Mouse (Mus musculus) spleen, postnatal 14 days (tissue): ENCODE measurements around the gene Gabbr2.

Source experiments
- DNase-seq, 2 experiments: peaks; one replicate each; pipeline ENCODE4 v3.0.0; 2021 to 2022; ENCODE audit warnings: low spot score in 2 of 2

Gene Gabbr2

DNA sequence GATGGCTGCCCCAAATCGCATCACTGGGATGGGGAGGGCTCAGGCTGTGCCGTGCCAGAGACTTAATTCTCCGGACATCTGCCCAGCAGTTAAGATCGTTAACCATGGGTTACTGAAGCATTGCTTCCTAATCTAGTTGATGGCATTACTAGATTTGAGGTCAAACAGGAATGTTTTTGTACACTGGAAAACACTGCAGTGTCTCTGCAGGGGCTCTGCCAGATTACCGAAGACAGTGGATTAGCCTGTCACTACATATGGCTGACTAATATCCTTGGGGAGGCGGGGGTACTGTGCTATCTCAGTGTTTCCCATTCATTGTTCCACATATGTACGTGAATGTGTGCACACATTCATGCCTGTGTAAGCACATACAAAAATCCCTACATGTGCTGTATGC, 225.3 kb downstream of the Gabbr2 start:
- DNase-seq: no peak

DNA sequence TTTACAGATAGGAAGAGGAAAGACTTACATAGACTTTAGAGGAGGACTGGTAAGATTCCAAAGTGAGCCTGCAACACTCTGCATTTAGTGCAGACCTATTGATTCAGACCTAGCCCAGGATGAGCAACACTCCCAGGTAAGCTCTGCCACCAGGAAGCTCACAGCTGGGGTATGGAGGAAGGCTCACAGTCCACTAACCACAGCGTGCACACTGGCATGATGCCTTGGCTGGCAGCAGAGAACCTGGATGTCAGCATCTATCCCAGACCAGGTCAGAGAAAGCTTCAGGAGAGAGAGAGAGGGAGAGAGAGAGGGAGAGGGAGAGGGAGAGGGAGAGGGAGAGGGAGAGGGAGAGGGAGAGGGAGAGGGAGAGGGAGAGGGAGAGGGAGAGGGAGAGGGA, 231.8 kb downstream of the Gabbr2 start:
- DNase-seq: no peak

DNA sequence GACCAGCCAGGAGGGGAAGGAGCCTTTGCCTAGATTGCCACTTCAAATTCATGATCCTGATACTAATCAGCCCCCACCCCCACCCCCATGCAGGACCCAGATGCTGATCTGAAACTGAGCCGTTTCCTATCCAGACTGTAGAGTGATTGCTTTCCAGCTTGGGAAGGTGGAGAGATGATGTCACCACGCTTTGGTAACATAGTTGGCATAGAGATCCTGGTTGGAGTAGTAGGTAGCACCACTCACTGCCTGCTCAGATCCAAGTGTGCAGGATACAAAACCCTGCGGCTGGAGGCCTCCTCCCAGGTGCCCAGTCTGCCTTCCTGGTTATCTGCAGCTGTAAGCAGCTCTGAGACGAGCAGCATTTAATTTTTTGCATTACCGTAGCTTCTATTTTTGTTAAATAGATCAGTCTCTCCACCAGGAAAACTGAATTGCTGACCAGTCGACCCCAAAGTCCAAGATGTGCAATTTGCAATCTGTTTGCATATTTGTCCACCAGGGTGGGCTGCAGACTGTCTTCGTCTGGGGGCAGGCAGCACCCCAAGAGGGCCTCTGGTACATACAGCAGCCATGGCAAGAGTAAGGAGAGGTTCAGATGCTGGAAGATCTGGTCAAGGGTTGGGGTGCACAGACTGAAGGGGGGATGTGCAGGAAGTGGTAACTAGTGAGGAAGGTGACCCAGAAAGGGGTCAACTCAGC, 233.2 kb downstream of the Gabbr2 start:
- DNase-seq: no peak

GRCm38 (mm10) chr4:46754407-46755194, 237.1 kb downstream of the Gabbr2 start:
- DNase-seq: no peak

DNA sequence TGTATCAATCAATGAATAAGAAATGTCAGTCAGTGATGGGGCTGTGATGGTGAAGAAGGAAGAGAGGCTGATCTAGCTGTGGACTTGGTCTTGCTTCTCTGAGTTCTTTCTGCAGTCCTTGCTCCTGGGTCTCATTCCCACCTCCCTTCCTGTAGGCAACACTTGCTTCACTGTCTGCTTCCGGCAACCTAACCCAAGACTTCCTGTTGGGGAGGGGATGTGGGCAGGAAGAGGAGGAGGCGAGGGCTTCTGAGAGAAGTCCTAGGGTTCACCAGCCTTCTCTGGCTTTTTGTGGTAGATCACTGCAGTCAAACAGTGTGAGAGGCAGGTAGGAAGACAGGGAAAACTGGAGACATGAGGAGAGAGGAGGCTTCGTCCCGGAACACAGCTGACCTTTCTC, 239.4 kb downstream of the Gabbr2 start:
- no peak for DNase-seq

GRCm38 (mm10) chr4:46749015-46749414, 242.7 kb downstream of the Gabbr2 start:
- DNase-seq: no peak

DNA sequence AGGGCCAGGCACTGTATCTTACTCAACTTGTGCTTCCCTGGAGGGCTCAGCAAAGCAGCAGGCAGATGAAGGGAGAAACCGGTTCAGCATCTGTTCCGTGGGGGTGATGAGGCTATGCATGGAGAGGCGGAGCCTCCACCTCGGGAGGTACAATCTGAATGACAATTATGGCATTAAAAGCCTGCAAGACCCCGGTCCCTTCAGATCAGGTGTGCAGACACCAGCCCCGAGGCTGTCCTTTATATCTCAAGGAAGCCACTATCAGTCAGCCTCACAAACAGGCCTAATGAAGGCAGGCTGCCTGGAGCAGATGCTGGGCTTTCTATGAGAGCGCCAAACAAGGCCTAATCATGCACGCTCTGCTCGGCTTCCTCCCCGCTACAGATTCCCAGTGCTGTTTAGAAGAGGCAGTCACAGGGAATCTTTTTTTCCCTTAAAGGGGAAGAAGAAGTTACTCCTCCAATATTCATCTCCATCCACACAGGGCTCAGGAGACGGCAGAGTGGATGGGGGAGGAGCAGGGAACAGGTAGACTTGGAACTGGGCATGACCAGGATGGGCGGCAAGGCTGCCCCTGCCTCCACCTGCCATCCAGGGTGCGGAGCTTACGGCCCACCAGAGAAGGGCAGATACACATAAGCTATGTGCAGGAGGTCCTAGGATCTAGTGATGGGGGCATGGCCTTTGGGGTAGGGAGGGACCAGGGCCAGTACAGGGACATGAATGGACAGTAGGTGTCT, 244.5 kb downstream of the Gabbr2 start:
- DNase-seq: no peak

DNA sequence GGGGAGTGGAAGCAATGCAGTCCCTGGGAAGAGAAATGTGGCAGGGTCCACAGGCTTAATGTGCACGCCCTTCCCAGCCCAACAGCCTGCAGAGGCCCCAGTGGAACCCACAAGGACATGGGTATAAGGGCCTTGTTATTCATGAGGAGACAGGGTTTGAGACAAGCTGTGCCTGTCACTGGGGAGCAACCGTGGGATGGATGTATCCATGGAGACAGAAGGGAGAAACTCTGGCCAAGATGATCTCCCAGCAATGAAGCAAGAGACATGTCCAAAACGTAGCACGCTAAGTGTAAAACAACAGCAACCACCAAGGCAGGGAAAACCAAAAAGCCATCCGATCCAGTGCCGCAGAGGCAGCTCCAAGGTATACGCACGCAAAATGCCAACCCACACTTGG, 246.1 kb downstream of the Gabbr2 start:
- no peak for DNase-seq

- no peak for DNase-seq
Observed at GRCm38 (mm10) chr4:46744583-46745155, 247.0 kb downstream of the Gabbr2 start.

DNA sequence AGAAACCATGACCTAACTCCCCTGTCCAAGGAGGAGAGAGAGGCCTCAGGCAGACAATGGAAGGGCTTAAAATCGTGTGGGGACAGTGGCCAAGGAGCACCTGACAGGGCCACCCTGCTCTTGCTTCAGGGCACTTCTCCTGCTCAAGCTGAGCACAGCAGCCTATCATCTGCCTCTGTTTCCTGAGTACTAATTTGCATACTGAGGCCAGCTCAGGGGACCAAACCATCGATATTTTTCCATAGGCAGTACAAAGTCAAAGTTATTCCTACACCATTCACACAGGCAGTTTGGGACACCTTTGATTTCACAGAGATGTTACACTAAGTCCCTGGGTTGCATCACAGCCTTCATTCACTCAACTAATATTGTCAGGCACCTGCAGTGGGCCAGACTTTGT, 249.1 kb downstream of the Gabbr2 start:
- DNase-seq: no peak

DNA sequence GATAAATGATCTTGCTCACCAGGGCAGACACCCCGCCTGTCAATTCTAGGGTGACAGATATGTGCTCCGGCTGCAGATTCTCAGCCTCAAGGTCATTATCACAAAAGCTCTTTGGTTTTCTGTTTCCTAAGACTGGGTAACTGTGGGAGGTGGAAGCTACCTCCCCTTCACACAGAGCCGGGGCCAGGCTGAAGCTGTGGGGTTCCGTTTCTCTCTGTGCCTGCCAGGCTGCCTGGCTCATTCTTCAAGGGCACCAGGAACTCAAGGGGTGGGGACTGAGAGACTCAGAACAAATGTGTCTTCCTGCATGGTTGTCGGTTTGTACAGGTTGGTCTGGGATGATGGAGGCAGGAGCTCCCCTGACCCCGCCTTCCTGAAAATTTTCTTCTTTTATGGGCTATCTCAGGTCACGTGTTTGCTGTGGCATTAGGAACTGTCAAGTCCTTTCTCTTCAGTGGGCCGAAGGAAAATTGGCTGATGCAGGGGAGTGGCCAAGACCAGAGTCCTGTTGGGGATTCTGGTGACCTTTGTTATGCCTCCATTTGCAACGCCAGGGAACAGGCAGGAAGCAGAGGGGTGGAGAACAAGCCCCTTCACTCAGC, 254.7 kb downstream of the Gabbr2 start:
- DNase-seq: no peak

DNA sequence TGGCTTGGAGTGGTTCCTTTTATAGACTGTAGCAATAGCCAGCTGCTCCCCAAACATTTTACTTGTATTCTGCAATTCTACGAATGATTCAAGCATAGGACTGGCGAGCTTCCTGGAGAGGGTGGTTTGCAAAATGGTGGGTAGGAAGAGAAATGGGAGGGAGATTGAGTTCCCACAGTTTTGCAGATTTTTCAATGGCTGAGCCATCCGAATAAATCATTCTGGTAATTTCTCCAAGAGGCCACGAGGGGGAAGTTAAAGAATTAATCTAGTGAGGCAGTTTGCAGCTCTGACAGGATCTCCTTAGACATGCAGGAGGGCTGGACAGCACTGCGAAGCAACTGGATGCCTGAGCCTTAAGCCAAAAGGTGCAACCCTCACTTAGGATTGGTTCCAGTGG, 256.8 kb downstream of the Gabbr2 start:
- no peak for DNase-seq

DNA sequence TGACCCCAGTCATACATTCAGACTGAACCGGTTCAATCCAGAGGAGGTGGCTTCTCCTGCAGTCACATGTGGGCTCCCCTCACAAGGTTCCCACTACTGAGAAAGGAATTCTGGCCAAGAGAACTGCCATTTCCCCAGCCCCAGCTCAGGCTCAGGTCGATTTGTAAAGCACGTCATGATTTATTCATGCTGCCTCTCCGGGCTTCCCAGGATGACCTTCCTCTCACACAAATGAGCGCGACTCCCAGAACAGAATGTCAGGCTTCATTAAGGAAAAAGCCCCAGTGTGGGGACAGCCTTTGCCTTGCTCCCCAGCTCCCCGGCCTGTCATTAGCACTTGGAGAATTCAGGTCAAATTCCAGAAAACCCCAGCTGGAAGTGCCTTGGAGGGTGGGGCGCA, 260.1 kb downstream of the Gabbr2 start:
- no peak for DNase-seq

DNA sequence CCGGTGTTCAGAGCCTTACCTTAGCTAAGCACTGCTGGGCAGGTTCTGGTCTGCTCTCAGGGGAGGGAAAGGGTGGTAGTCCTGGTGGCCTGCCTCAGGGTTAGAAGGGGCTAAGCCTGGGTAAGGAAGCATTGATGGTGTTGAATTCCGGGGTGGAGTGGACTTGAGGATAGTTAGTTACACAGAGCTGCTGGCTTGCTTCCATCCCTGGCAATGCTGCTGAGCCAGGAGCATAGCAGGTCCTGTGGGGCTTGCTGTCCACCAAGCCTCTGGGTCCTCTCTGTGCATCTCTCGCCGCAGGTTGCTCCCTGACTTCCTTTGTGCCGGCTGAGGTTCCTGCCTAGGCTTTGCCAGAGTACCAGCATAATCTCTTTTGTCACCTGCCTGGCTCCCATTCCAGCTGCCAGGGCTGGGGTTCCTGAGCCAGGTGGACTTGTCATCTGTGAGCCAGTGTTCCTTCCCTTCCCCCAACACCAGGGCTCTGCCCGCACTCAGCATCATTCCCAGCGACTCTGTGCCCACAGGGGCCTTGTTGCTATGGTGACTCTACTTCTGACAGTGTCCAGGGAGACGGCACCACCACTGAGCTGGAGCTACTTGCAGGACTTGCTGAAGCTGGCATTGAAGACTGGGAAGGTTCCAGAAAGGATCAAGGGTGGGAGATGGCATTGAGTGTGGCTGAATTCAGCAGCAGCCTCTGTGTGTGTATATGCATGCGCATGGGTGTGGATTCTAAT, 262.2 kb downstream of the Gabbr2 start:
- no peak for DNase-seq

- DNase-seq: no peak
Observed at GRCm38 (mm10) chr4:46728231-46728630, 263.4 kb downstream of the Gabbr2 start.

GRCm38 (mm10) chr4:46727153-46727552, 264.5 kb downstream of the Gabbr2 start:
- no peak for DNase-seq

DNA sequence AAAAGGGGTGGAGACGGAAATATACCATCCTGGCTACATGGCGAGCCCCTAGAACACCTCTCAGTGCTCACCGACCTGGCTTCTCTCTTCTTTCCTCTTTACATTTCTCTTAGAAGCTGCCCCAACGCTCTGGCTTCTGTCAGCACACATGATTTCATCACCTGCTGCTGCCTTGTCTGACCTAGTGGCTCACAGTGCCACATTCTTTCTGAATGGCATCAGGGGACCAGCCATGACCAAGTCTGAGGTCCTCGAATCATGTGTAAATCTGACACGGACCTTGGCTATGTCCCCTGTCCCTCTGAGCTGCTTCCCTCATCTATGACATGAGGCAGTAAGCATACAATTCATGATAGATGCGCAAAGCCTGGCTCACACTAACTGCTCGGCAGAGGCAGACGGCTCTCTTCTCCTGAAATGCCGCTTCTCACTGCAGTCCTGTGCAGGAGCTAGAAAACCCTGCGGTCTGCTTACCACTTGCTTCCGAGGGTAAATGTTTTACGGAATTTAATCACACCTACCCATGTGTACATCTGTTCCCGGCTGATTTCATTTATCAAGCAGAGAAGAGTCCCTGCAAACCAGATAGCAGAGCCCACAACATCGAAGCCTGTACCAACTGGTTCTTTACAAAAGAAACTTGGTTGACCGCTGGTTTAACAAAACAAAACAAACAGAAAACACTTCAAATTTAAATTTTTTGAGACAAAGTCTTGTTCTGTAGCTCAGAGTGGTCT, 270.7 kb downstream of the Gabbr2 start:
- no peak for DNase-seq

DNA sequence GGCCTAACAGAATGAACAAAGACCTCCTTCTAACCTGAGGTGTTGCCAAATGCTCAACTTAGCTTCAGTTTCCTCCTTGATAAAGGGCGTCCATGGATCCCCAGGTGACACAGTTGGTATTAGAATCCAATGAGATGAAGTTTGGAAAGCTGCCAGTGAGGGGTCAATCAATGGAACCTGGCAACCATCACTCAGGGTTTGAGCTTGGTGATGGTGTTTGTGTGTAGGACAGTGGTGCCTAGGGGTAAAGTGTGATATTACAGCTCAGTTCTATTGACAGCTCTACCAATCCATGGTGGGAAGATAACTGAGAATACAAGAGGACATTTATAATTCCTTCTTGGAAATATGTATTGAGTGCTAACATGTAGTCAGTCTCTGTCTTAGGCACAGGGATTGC, 271.6 kb downstream of the Gabbr2 start:
- no peak for DNase-seq

DNA sequence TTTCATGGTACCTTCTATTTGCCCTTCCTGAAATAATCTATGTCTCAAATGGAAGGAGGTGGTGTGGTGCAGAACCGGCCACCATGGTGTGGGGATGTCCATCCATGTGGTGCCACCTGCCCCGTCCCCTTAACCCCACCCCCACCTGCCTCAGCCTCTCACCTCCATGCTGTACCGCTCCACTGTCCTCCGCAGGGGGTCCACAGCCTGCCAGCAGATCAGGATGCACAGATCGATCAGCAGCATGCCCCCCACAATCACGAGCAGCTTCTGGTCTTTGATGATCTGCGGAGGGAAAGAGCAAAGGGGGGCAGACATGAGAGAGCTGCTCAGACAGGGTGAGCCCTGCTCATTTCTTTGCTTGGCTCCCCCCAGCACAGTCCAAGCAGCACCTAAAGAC, 273.0 kb downstream of the Gabbr2 start:
- no peak for DNase-seq

DNA sequence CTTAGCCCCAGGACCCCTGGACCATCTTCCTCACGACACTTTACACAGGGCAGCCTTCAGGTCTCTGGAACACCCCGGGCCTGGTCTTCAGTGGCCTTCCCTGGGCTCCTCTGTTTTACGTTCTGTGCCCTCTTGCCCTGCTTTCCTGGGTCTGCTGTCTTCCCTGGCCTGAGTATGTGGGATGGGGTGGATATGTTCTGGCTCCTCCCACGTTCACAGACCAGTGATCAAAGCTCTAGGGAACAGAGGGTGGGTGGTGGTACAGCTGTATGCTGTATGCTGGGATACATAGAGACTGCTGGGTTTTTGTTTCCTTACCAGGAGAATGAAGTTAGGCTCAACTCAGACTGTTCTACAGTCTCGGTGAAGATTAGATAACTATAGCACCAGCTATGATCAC, 274.5 kb downstream of the Gabbr2 start:
- DNase-seq: no peak

DNA sequence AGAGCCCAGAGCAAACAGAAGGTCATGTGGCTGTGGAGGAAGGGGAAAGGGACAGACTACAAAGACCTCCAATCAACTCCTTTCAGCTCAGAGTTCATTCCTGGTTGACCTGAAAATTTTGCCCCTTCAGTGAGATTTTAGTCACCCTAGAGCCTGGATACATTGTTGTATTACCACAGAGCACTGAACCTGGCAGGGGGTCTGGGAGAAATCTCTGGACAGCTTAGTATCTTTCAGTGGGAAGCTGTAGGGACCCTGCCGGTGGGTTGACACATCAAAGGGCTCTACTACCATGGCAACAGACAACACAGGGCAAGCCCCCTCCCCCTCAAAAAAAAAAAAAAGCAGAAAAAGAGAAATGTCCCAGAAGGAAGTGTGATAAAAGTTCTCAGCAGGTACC, 275.3 kb downstream of the Gabbr2 start:
- no peak for DNase-seq
